ENCODE assay signal across 1 mouse cellular context in genomic region chr11:86544639-86545299, GRCm38 (mm10).
TF ChIP-seq lines count a peak whose summit lies in the region.

Rps6kb1 (minus strand) TSS chr11:86544805.
Tubd1 (plus strand) TSS chr11:86544991.

TF ChIP-seq in CH12.LX, 34 proteins besides CTCF, POLR2A, EP300 and RAD21 (continued from another document):
- TF ChIP-seq TCF12 (IDR thresholded peaks at IDR 0.05; ENCODE audit: low read depth, low read length): peak; percentile 96
- TF ChIP-seq KAT2A (IDR thresholded peaks at IDR 0.05; ENCODE audit: insufficient replicate concordance, low read length): peak; percentile 98
- peak; percentile 99 for TF ChIP-seq NELFE (IDR thresholded peaks at IDR 0.05; ENCODE audit: low read depth, low read length)
- peak; percentile 99 for TF ChIP-seq HCFC1 (IDR thresholded peaks at IDR 0.05; ENCODE audit: low read depth, low read length)
- TF ChIP-seq ELF1 (IDR thresholded peaks at IDR 0.05; ENCODE audit: low read depth, low read length): peak; percentile 90
- peak; percentile 71; the same call in 1 of the 2 replicates for TF ChIP-seq RCOR1 (conservative IDR thresholded peaks at IDR 0.05; ENCODE audit: low read depth, low read length)
- TF ChIP-seq GABPA (IDR thresholded peaks at IDR 0.05; ENCODE audit: insufficient replicate concordance, low read depth, low read length): peak; percentile 66; the same call in 1 of the 2 replicates
- peak; percentile 95 for TF ChIP-seq MXI1 (IDR thresholded peaks at IDR 0.05; ENCODE audit: low read depth, low read length)
- 0 out of 2 replicates have a peak, but pooled peaks have one; percentile 4 for TF ChIP-seq CHD1 (IDR thresholded peaks at IDR 0.05; ENCODE audit: low read depth, low read length)
- TF ChIP-seq USF1 (IDR thresholded peaks at IDR 0.05; ENCODE audit: low read depth, low read length): no peak
- peak; percentile 63; the same call in 1 of the 2 replicates for TF ChIP-seq UBTF (IDR thresholded peaks at IDR 0.05; ENCODE audit: low read depth, low read length)
- peak; percentile 91 for TF ChIP-seq MYC (IDR thresholded peaks at IDR 0.05; ENCODE audit: low read depth, low read length)
- TF ChIP-seq NRF1 (IDR thresholded peaks at IDR 0.05; ENCODE audit: low read depth, low read length): peak; percentile 93
- peak; percentile 74; the same call in 1 of the 2 replicates for TF ChIP-seq MAZ (IDR thresholded peaks at IDR 0.05; ENCODE audit: low read depth, low read length)
- TF ChIP-seq ETS1 (conservative IDR thresholded peaks at IDR 0.05; ENCODE audit: low read depth, low read length): peak; percentile 36; the same call in 1 of the 2 replicates
- TF ChIP-seq MEF2A (IDR thresholded peaks at IDR 0.05; ENCODE audit: borderline replicate concordance, low read depth, low read length): peak; percentile 85
- TF ChIP-seq MAFK (IDR thresholded peaks at IDR 0.05; ENCODE audit: insufficient replicate concordance, low read length): 0 out of 2 replicates have a peak, but pooled peaks have one; percentile 37
